Mouse (Mus musculus): ENCODE measurements around the gene Gdf1.

Gdf1 gene

DNA sequence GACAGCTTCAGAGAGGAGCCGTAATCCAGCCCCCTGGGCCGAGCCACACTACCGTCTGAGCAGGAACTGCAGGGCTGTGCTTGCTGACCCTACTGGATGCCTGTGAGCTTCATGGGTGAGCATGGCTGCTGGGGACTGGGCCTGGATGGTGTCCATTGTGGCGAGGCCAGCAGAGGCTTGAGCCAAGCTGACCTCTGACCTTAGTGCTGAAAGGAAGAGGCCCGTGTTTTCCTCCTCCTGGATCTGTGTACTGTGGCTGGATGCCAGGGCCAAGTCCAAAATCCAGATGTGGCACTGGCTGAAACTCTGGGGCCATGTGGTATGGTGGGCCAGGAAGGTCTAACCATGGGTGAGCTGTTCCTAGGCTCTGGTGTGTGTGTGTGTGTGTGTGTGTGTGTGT lies 34.4 kb downstream of the Gdf1 start:
- DNase-seq (ENCODE audit: low spot score) = no peak

DNA sequence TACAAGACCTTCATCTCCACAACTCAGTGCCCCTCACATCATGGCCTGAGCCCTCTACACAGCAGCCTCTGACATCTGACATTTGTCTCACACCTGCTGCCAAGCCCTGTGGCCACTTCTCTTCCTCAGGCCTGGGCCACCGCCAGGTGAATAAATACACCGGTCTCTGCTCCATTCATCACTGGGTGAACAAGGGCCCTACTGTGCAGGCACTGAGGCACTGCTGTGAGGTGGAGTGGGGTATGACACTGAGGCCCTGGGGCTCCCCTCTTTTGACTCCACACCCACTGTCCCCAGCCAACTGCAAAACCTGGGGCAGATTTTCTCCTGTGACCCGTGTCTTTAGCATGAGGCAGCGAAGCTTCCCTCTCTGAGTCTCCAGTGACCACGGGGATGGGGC lies 37.0 kb downstream of the Gdf1 start:
- DNase-seq (ENCODE audit: low spot score) = no peak

DNA sequence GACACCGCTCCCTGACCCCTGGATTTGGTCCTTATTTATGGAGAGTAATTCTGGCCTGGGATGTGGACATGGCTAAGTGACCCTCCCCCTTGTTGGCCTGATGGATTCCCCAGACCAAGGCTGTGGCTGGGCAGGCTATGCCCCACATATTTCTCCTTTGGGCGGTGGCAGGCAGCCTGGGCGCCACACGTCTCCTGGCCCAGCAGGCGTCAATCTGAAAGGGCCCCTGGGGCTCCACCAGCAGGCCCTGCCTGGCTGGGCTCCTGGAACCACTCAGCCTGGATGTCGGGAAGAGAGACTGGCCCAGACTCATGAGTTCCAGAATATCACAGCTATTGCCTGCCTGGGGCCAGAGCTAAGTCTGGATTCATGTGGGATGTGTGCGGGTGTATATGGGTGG lies 40.9 kb downstream of the Gdf1 start:
- DNase-seq (ENCODE audit: low spot score) = no peak

DNA sequence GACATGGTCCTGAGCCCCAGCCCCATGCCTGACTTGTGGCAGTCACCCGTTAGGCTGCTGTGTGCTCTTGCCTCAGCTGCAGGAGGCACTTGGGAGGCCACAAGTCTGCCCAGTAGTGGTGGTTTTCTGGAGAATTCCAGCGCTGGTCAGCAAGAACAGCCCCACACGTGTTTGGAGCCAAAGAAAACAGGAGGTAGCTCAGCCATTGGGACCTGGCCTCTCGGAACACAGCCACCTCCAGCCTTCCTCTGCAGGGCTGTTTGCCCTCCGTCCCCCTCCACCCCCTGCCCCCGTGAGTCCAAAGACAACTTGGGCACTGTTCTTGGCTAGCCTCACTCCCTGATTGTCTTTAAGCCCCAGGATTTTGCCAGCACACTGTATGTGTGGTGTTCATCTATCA lies 42.3 kb downstream of the Gdf1 start:
- DNase-seq (ENCODE audit: low spot score) = no peak

DNA sequence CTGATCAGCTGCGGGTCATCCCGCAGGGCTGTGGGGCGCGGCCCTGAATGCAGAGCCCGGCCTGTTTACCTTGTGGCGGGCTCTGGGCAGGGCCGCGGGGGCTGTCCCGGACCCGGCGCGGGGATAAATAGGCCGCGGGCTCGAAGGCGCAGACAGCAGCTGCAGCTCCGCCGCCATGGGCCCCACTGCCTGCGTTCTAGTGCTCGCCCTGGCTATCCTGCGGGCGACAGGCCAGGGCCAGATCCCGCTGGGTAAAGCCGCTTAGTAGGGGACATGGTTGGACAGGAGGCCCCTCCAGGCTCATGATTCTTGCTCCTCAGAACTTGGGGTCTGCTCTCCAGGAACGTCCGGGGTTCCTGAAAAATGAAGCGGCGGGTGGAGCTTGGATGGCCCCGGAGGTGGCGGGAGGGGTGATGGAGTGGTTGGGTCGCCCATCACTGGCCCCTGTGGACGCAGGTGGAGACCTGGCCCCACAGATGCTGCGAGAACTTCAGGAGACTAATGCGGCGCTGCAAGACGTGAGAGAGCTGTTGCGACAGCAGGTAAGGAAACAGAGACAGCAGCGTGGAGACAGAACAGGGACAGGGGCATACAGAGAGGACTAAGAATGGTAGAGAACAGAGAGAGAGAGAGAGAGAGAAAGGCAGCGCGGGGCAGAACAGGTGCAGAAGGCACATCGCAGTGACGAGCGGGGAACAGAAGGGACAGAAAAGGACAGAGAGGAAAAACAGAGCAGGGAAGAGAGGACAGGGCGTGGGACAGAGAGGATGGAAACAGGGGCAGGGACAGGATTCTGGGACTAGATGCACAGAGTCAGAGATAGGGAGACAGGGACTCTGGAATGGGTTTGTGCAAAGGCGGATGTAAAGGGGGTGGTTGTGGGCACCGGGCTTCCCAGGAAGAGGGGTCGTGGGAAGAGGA lies 44.0 kb downstream of the Gdf1 start, which contains the start of gene Comp:
Comp (plus strand) TSS at position 162 of the 921 bp plus-strand sequence.
- DNase-seq (ENCODE audit: low spot score) = no peak

DNA sequence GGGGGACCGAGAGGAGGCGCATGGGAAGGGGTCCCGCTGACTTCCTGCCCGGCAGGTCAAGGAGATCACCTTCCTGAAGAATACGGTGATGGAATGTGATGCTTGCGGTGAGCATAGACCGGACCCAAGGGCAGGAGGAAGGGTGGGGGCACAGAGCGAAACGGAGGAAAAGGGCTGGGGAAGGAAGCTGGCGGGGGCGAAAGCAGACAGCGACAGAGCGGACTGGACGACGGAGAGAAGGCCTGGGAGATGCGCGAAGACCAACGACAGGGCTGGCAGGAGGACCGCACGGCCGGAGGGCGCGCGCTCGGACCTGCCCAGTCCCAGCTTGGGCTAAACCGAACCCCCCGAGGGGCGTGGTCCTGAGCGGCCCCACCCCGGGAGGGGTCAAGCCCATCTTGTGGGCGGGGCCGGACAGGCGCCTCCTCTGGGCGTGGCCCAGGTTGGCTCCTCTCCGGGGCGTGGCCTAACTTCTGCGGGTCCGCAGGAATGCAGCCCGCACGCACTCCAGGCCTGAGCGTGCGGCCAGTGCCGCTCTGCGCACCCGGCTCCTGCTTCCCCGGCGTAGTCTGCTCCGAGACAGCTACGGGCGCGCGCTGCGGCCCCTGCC lies 44.8 kb downstream of the Gdf1 start:
- peak; percentile 81 for DNase-seq (ENCODE audit: low spot score)

DNA sequence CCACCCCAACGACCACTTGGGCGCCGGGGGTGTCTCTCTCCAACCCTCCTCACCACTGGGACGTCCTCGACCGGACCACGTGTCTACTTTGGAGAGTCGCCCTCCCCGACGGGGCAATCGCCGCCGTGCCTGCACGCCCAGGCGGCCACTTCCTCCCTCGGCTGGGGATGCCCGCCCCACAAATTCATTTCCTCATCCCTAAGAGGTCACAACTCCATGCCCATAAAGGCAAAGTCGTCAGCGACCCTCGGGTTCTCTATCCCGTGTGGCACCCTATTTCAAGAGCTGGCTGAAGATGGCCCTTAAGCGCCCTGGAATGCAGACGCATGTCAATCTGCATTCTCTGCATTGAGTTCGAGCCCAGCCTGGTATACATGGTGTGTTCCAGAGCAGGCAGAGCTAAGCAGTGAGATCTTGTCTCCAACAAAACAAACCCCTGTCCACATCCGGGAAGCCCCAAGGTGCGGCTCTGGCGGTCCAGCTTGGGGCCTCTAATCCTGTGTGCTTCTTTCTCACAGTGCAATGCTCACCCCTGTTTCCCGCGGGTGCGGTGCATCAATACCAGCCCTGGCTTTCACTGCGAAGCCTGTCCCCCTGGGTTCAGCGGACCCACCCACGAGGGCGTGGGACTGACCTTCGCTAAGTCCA lies 45.7 kb downstream of the Gdf1 start:
- no peak for DNase-seq (ENCODE audit: low spot score)

DNA sequence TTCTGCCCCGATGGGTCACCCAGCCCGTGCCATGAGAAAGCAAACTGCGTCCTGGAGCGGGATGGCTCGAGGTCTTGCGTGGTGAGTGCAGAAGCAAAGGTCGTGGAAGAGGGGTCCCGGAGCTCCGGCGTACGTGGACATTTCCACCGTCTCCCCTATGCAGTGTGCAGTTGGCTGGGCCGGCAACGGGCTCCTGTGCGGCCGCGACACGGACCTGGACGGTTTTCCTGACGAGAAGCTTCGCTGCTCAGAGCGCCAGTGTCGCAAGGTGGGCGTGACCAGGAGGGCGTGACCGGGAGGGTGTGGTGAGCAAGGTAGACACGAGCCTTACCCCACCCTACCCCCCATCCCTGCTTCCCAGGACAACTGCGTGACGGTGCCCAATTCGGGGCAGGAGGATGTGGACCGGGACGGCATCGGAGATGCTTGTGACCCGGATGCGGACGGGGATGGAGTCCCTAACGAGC lies 46.7 kb downstream of the Gdf1 start:
- no peak for DNase-seq (ENCODE audit: low spot score)

DNA sequence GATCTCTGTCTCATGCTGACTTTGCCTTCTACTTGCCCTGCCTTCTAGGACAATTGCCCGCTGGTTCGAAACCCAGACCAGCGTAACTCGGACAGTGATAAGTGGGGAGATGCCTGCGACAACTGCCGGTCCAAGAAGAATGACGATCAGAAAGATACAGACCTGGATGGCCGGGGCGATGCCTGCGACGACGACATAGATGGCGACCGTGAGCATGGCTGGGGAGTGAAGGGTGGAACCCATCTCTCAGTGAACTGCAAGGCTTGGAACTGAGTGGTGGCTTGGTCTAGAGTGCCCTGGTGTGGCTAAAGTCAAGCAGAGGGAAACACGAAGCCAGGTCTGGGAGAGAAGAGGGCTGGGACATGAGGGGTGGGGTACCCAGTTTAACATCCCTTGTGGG lies 47.4 kb downstream of the Gdf1 start:
- no peak for DNase-seq (ENCODE audit: low spot score)

DNA sequence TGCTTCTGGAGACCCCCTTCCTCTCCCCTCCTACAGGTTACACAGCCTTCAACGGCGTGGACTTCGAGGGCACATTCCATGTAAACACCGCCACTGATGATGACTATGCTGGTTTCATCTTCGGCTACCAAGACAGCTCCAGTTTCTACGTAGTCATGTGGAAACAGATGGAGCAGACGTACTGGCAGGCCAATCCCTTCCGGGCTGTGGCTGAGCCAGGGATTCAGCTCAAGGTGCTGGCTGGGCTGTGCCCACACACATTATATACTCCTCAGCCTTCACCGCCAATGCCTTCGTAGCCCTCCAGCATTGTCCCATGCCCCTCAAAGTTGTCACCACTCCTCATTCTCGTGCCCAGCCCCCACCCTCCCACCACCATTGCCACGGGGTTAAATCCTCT lies 50.5 kb downstream of the Gdf1 start:
- DNase-seq (ENCODE audit: low spot score) = no peak
